Mouse (Mus musculus) cerebellum, adult 2 months (tissue): Measurements from ENCODE around the gene Gng12. TPM values are rescaled to one million over a fixed set of nuclear protein-coding genes. Genes with fewer than 3 reads are reported as not detected.
A peak's percentile ranks its signal among the peaks of the same experiment; 100 is the strongest.

Experiments used
- DNase-seq, 2 experiments: peaks; one replicate each; pipeline ENCODE4 v3.0.0; 2021
- H3K27ac ChIP-seq: fragments of 200-500 bp; 2 replicates; pipeline ENCODE4 v1.5.1; 2012; ENCODE audit warnings: low read length, control low read depth, inconsistent platforms; ENCODE audit not compliant: insufficient read depth
- H3K27me3 ChIP-seq: fragments of 200-500 bp; 2 replicates; pipeline ENCODE4 v1.6.1; 2012; ENCODE audit warnings: inconsistent platforms, mild to moderate bottlenecking, low read length, moderate library complexity; ENCODE audit not compliant: control insufficient read depth, insufficient read depth
- H3K4me1 ChIP-seq: fragments of 200-500 bp; 2 replicates; pipeline ENCODE4 v1.6.1; 2011; ENCODE audit warnings: low read length; ENCODE audit not compliant: control insufficient read depth, insufficient read depth
- H3K4me3 ChIP-seq: fragments of 200-500 bp; replicated peaks from 2 replicates; pipeline ENCODE3; 2011; ENCODE audit warnings: mild to moderate bottlenecking, low read depth, low read length, control low read depth; ENCODE audit not compliant: insufficient read depth
- CTCF ChIP-seq: fragments of 200-500 bp; IDR thresholded peaks from 2 replicates; pipeline ENCODE4 v1.5.1; 2011; ENCODE audit warnings: low read depth, mild to moderate bottlenecking, control low read depth, low read length, moderate library complexity, borderline replicate concordance; ENCODE audit not compliant: insufficient read depth
- POLR2A ChIP-seq: fragments of 200-500 bp; IDR thresholded peaks from 2 replicates; pipeline ENCODE4 v1.6.1; 2011; ENCODE audit warnings: low read length, control low read depth, borderline replicate concordance; ENCODE audit not compliant: insufficient read depth
- WGBS: fragments of 180-500 bp; shearing (Covaris S2); methylation state at CpG from one replicate; pipeline ENCODE4 v1.1.7; 2018; 5-methylcytosine and 5-hydroxymethylcytosine counted together
- polyA plus RNA-seq: library from polyadenylated mRNA; depleted of rRNA; stranded (reverse); fragments of >200 nt; gene quantifications from 2 replicates; pipeline ENCODE4 v1.2.3, GENCODE M21; 2012

Gng12 gene
- polyA plus RNA-seq, 1 experiment: 38.1 TPM

GRCm38 (mm10) chr6:66890349-66891158 lies 5.6 kb upstream of the Gng12 start:
- 93% methylated on average over 3 of the region's 3 CpGs for WGBS
- TF ChIP-seq CTCF: no peak
- Histone ChIP-seq H3K4me1 (no peaks in the 10 kb centered on the region), H3K27me3 (no peaks in the 10 kb centered on the region), H3K4me3 (no peak overlapping the region), H3K27ac (no peak overlapping the region)
- no peak for DNase-seq

GRCm38 (mm10) chr6:66893950-66894349 lies 2.2 kb upstream of the Gng12 start:
- WGBS: 84% methylated on average over 5 of the region's 5 CpGs
- H3K4me1 ChIP-seq: no peaks in the 10 kb centered on the region
- no peak overlapping the region for H3K27ac ChIP-seq
- no peaks in the 10 kb centered on the region for H3K27me3 ChIP-seq
- no peak for DNase-seq
- H3K4me3 ChIP-seq: no peak overlapping the region
- no peak for TF ChIP-seq CTCF
- TF ChIP-seq POLR2A: no peak

- no peaks in the 10 kb centered on the region for H3K27me3 ChIP-seq
- DNase-seq: no peak
- 50% methylated on average over 1 of the region's 1 CpGs for WGBS
These were observed 1.2 kb upstream of the Gng12 start for GRCm38 (mm10) chr6:66894999-66895398.

GRCm38 (mm10) chr6:66896921-66897645 lies 886 bp downstream of the Gng12 start:
- TF ChIP-seq POLR2A: no peak
- Histone ChIP-seq H3K4me1 (no peaks in the 10 kb centered on the region), H3K27me3 (no peaks in the 10 kb centered on the region), H3K4me3 (peak overlapping the region; percentile 74), H3K27ac (no peak overlapping the region)
- peak; percentile 17 to 26 for DNase-seq
- WGBS: 9% methylated on average over 25 of the region's 25 CpGs

More at GRCm38 (mm10) chr6:66894999-66895398, 1.2 kb upstream of the Gng12 start:
- TF ChIP-seq POLR2A (no peak), CTCF (no peak)
- no peaks in the 10 kb centered on the region for H3K4me1 ChIP-seq
- no peak overlapping the region for H3K4me3 ChIP-seq
- no peak overlapping the region for H3K27ac ChIP-seq

GRCm38 (mm10) chr6:66897994-66898393 lies 1.8 kb downstream of the Gng12 start:
- TF ChIP-seq POLR2A (no peak), CTCF (no peak)
- WGBS: 83% methylated on average over 4 of the region's 4 CpGs
- Histone ChIP-seq H3K4me3 (no peak overlapping the region), H3K4me1 (no peaks in the 10 kb centered on the region; the same call in 1 of the 2 replicates), H3K27ac (no peak overlapping the region), H3K27me3 (no peaks in the 10 kb centered on the region)
- no peak for DNase-seq

DNA sequence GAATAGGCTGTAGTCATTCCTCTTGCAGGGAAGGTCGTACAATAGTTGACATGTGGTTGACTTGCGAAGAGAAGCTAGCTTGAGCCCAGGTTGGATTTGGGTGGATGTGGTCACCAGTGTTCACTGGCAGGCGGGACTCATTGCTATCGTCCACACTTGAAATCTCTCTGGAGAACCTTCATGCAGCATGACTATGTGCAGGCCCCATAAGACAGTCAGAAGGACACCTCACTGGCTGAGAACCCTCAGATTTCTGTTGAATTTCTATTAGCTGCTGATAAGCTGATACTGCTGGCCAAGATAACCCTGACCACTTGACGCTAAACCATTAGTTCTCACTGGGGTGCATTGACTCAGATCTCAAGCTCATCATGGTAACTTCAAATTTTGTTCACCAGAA lies 5.7 kb downstream of the Gng12 start:
- TF ChIP-seq CTCF (no peak), POLR2A (no peak)
- no peak overlapping the region for H3K4me3 ChIP-seq
- no peak overlapping the region for H3K27ac ChIP-seq
- no peaks in the 10 kb centered on the region for H3K27me3 ChIP-seq
- H3K4me1 ChIP-seq: no peaks in the 10 kb centered on the region; the same call in 1 of the 2 replicates
- no peak for DNase-seq
- WGBS: 94% methylated on average over 5 of the region's 5 CpGs

GRCm38 (mm10) chr6:66903206-66903605 lies 7.0 kb downstream of the Gng12 start:
- H3K4me1 ChIP-seq: no peaks in the 10 kb centered on the region; the same call in 1 of the 2 replicates
- DNase-seq: no peak
- no peaks in the 10 kb centered on the region for H3K27me3 ChIP-seq
- TF ChIP-seq CTCF (no peak), POLR2A (no peak)
- WGBS: 35% methylated on average over 9 of the region's 9 CpGs
- no peak overlapping the region for H3K4me3 ChIP-seq
- no peak overlapping the region for H3K27ac ChIP-seq

DNA sequence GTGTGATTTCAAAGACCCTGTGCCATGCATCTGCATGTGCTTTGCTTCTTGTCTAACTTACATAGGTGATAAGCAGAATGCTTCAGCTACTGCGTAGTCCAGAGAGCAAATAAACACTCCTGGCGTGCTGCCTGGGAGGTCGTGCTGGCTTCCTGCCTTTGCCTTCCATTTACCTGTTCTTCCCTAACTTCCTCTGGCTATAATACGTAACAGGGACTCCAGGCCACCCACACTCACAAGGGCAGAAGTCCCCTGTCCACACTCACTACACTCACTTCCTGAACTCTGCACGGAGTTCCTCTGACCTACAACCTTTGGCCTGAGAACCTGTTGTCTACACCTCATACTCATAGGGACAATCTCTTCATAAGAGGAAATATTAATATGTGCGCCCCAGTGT lies 7.5 kb downstream of the Gng12 start:
- 73% methylated on average over 6 of the region's 6 CpGs for WGBS
- no peak for TF ChIP-seq POLR2A
- no peak for TF ChIP-seq CTCF
- DNase-seq: no peak
- Histone ChIP-seq H3K27ac (no peak overlapping the region), H3K4me1 (no peaks in the 10 kb centered on the region; the same call in 1 of the 2 replicates), H3K27me3 (no peaks in the 10 kb centered on the region), H3K4me3 (no peak overlapping the region)
